12 mouse cellular contexts compared by ENCODE assay signal in the genomic region with DNA sequence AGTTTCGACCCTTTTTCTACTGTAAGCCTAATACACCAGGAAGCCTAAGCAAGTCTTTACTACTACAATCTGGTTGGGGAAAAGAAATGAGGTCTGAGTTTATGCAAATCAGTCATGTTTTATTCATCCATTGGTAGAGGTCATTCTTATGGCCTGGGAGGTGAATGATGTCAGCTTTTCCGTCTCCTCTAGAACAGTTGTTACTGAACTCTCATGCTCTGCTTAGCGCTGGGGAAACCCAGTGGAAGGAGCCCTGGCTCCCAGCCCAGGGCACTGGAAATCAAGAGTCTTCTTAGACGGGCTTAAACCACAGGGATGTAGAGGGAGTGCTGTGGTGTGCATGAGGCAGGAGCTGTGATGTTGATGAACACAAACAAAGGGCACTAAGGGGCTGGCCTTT.
DNase-seq lines count a peak whose midpoint lies in the region; ATAC-seq and TF ChIP-seq lines count a peak whose summit lies in the region.
"Had no signal": no experiment of that assay in that cellular context is flagged by ENCODE, and none has a peak within 500 bp of the region (broad histone marks: within the 10 kb centered on the region; RNA-seq: fewer than 3 reads in every experiment).

No protein-coding gene starts in this region.

- no peaks in the 10 kb centered on the region for H3K27me3 ChIP-seq in Patski
- H3K27me3 ChIP-seq in heart, embryonic 13.5 days (replicated peaks) = no peaks in the 10 kb centered on the region
- H3K27me3 ChIP-seq: embryonic facial prominence, embryonic 15.5 days had no signal

- POLR2A ChIA-PET in Patski (lab: Charles Lee) = interaction anchor here (0.6 kb wide), 1 partner anchor 9 kb away, joined by 3 read pairs; no protein-coding TSS in a partner anchor

- peak; percentile 68 for ATAC-seq in Patski
- 0 out of 2 replicates have a peak, but pooled peaks have one; percentile 39 for ATAC-seq in heart, embryonic 13.5 days (ENCODE audit: extremely low read depth, insufficient number of reproducible peaks, low FRiP score, low TSS enrichment)

- H3K9me3 ChIP-seq in heart, embryonic 13.5 days = no peaks in the 10 kb centered on the region
- H3K9me3 ChIP-seq: embryonic facial prominence, embryonic 15.5 days had no signal

- in situ Hi-C loops in Patski (cut with MboI; ENCODE audit: low pct_unique_long_range_greater_than_20kb) = no loop called here

- TF ChIP-seq CTCF in gastrocnemius, adult 2 months (IDR thresholded peaks at IDR 0.05) = no peak
- TF ChIP-seq CTCF in Patski (IDR thresholded peaks at IDR 0.05) = no peak

- no peak overlapping the region for H3K4me3 ChIP-seq in gastrocnemius, adult 2 months
- no peak overlapping the region for H3K4me3 ChIP-seq in heart, embryonic 13.5 days
- H3K4me3 ChIP-seq: embryonic facial prominence, embryonic 15.5 days had no signal

- H3K36me3 ChIP-seq in heart, embryonic 13.5 days = no peaks in the 10 kb centered on the region
- H3K36me3 ChIP-seq: embryonic facial prominence, embryonic 15.5 days had no signal

- H3K9ac ChIP-seq in heart, embryonic 13.5 days = no peak overlapping the region
- H3K9ac ChIP-seq: embryonic facial prominence, embryonic 15.5 days had no signal

- peaks cover 54% of the 10 kb centered on the region for H3K4me1 ChIP-seq in heart, embryonic 13.5 days

- DNase-seq in gastrocnemius, adult 2 months = peak; percentile 28
- DNase-seq in gastrocnemius, adult 18-20 months (ENCODE audit: low spot score) = no peak
- DNase-seq in Patski (ENCODE audit: low read depth, low spot score) = peak; percentile 68
- DNase-seq in kidney, postnatal 4 days = peak; percentile 39 to 55
- no peak for DNase-seq in thymus, postnatal 4 days
- DNase-seq in frontal cortex, adult 2 months (ENCODE audit: extremely low spot score in 1 of 2, low spot score in 1 of 2) = no peak
- no peak for DNase-seq in frontal cortex, postnatal 36 days (ENCODE audit: low spot score in 2 of 2)
- DNase-seq: cerebellum, adult 11 months; liver; thymus, adult 18-20 months had no signal

- intact Hi-C loops in gastrocnemius, adult 2 months (cut with DNase I) = no loop called here

- CTCF ChIA-PET in Patski (lab: Charles Lee) = no interaction called here

- 34% methylated on average over 4 of the region's 4 CpGs for WGBS in heart, embryonic 13.5 days

- H3K4me2 ChIP-seq in heart, embryonic 13.5 days = no peak overlapping the region
- H3K4me2 ChIP-seq: embryonic facial prominence, embryonic 15.5 days had no signal

- no peak overlapping the region for H3K27ac ChIP-seq in gastrocnemius, adult 2 months
- peak overlapping the region; percentile 82 for H3K27ac ChIP-seq in heart, embryonic 13.5 days (replicated peaks)
- H3K27ac ChIP-seq: embryonic facial prominence, embryonic 15.5 days had no signal

Comparison
In these comparisons a context has a peak if more than half of its experiments do, and no peak if none do; other contexts are left out.
1. DNase-seq: peak in gastrocnemius, adult 2 months (single experiment), Patski (single experiment) and kidney, postnatal 4 days (2 of 2); none in gastrocnemius, adult 18-20 months (single experiment), thymus, postnatal 4 days (single experiment), frontal cortex, adult 2 months (0 of 2) and frontal cortex, postnatal 36 days (0 of 2).